Mouse (Mus musculus) embryonic fibroblast, embryonic 13.5 days (primary cell): ENCODE results near the gene Dhx57. TPM values are rescaled to one million over a fixed set of nuclear protein-coding genes. Genes with fewer than 3 reads are reported as not detected.
A peak's percentile ranks its signal among the peaks of the same experiment; 100 is the strongest.
"Not testable (repeated sequence)": the region's sequence is repeated elsewhere in the genome, so short reads cannot be mapped to it uniquely, and the experiment has no call there.

Source experiments
- H3K27ac ChIP-seq: 2 replicates; pipeline ENCODE4 v1.5.1; 2012; ENCODE audit warnings: low read length, control low read depth, inconsistent platforms; ENCODE audit not compliant: insufficient read depth
- H3K4me1 ChIP-seq: 2 replicates; pipeline ENCODE4 v1.6.1; 2011; ENCODE audit warnings: low read length; ENCODE audit not compliant: control insufficient read depth, insufficient read depth
- H3K4me3 ChIP-seq: 2 replicates; pipeline ENCODE4 v1.5.1; 2011; ENCODE audit warnings: mild to moderate bottlenecking, control low read depth, low read length; ENCODE audit not compliant: insufficient read depth
- CTCF ChIP-seq: IDR thresholded peaks from 2 replicates; pipeline ENCODE4 v1.5.1; 2011; ENCODE audit warnings: mild to moderate bottlenecking, control low read depth, low read length, moderate library complexity, borderline replicate concordance; ENCODE audit not compliant: insufficient read depth
- POLR2A ChIP-seq: IDR thresholded peaks from 2 replicates; pipeline ENCODE4 v1.6.1; 2011; ENCODE audit warnings: low read depth, mild to moderate bottlenecking, control low read depth, low read length, moderate library complexity
- polyA plus RNA-seq: library from polyadenylated mRNA; stranded (reverse); fragments of >200 nt; gene quantifications from 2 replicates; pipeline ENCODE4 v1.2.4, GENCODE M21; 2011; ENCODE audit warnings: low read depth; ENCODE audit not compliant: missing spikeins, insufficient read length

Gene Dhx57
- polyA plus RNA-seq, 1 experiment = 25.8 TPM

- TF ChIP-seq POLR2A (no peak), CTCF (no peak)
- H3K4me3 ChIP-seq = no peak within 1 kb of the TSS
- peaks cover 7% of the 10 kb centered on the region for H3K4me1 ChIP-seq
- no peak within 1 kb of the TSS for H3K27ac ChIP-seq
Measured at GRCm38 (mm10) chr17:80307251-80307650, 17.0 kb upstream of the Dhx57 start, which contains the start of gene Arhgef33. TSS of gene Arhgef33 (plus strand) at chr17:80307407.

GRCm38 (mm10) chr17:80298844-80299243, 8.6 kb upstream of the Dhx57 start:
- H3K4me1 ChIP-seq = no peaks in the 10 kb centered on the region
- H3K4me3 ChIP-seq = no peak overlapping the region
- no peak for TF ChIP-seq POLR2A
- TF ChIP-seq CTCF = no peak
- no peak overlapping the region for H3K27ac ChIP-seq

- no peak overlapping the region for H3K27ac ChIP-seq
- H3K4me1 ChIP-seq = no peaks in the 10 kb centered on the region
- H3K4me3 ChIP-seq = no peak overlapping the region
- TF ChIP-seq POLR2A (no peak), CTCF (no peak)
Measured at GRCm38 (mm10) chr17:80295258-80295657, 5.0 kb upstream of the Dhx57 start.

GRCm38 (mm10) chr17:80291148-80291547, 872 bp upstream of the Dhx57 start:
- Histone ChIP-seq H3K27ac (no peak overlapping the region), H3K4me1 (peaks cover 2% of the 10 kb centered on the region; the same call in 1 of the 2 replicates), H3K4me3 (no peak overlapping the region)
- TF ChIP-seq CTCF = no peak
- TF ChIP-seq POLR2A = no peak

GRCm38 (mm10) chr17:80289280-80290073, 799 bp downstream of the Dhx57 start:
- Histone ChIP-seq H3K4me3 (peak overlapping the region; percentile 97), H3K4me1 (peaks cover 2% of the 10 kb centered on the region; the same call in 1 of the 2 replicates), H3K27ac (peak overlapping the region; percentile 51; the same call in 1 of the 2 replicates)
- no peak for TF ChIP-seq CTCF
- no peak; the same call in none of the 2 replicates for TF ChIP-seq POLR2A

GRCm38 (mm10) chr17:80288012-80288411, 2.3 kb downstream of the Dhx57 start:
- TF ChIP-seq CTCF (no peak), POLR2A (no peak)
- no peak overlapping the region for H3K4me3 ChIP-seq

GRCm38 (mm10) chr17:80284446-80284845, 5.8 kb downstream of the Dhx57 start:
- H3K4me1 ChIP-seq = peaks cover 2% of the 10 kb centered on the region; the same call in 1 of the 2 replicates
- H3K4me3 ChIP-seq = no peak overlapping the region
- H3K27ac ChIP-seq = no peak overlapping the region
- TF ChIP-seq POLR2A (no peak), CTCF (no peak)

More at GRCm38 (mm10) chr17:80288012-80288411, 2.3 kb downstream of the Dhx57 start:
- peaks cover 2% of the 10 kb centered on the region; the same call in 1 of the 2 replicates for H3K4me1 ChIP-seq
- H3K27ac ChIP-seq = no peak overlapping the region

GRCm38 (mm10) chr17:80279340-80280070, 10.8 kb downstream of the Dhx57 start:
- TF ChIP-seq CTCF (no peak), POLR2A (no peak)
- Histone ChIP-seq H3K27ac (no peak overlapping the region), H3K4me3 (no peak overlapping the region), H3K4me1 (no peaks in the 10 kb centered on the region)

- Histone ChIP-seq H3K4me3 (no peak overlapping the region), H3K4me1 (no peaks in the 10 kb centered on the region), H3K27ac (no peak overlapping the region)
- TF ChIP-seq CTCF = no peak
- TF ChIP-seq POLR2A = no peak
Measured at GRCm38 (mm10) chr17:80278255-80278654, 12.0 kb downstream of the Dhx57 start.

- not testable (repeated sequence) for H3K4me1 ChIP-seq, H3K27ac ChIP-seq
Measured at GRCm38 (mm10) chr17:80270622-80271021, 19.7 kb downstream of the Dhx57 start.

GRCm38 (mm10) chr17:80268151-80268550, 22.1 kb downstream of the Dhx57 start:
- Histone ChIP-seq H3K27ac (no peak overlapping the region), H3K4me1 (no peaks in the 10 kb centered on the region), H3K4me3 (no peak overlapping the region)
- TF ChIP-seq POLR2A (no peak), CTCF (no peak)

More at GRCm38 (mm10) chr17:80270622-80271021, 19.7 kb downstream of the Dhx57 start:
- H3K4me3 ChIP-seq = not testable (repeated sequence)
